Mouse (Mus musculus) lung, adult 2 months (tissue): ENCODE measurements at regions not wholly inside any gene's neighbourhood (a gene's known extent, or its start where the extent isn't known, plus 50 kb on each side); places are given as distances from the start of the nearest gene placed in this dataset.

Source experiments
- CTCF ChIP-seq: fragments of 200-500 bp; IDR thresholded peaks from 2 replicates; pipeline ENCODE4 v1.5.1; 2011; ENCODE audit warnings: mild to moderate bottlenecking, low read length, control low read depth; ENCODE audit not compliant: insufficient read depth
- POLR2A ChIP-seq: fragments of 200-500 bp; IDR thresholded peaks from 2 replicates; pipeline ENCODE4 v1.6.1; 2011; ENCODE audit warnings: low read depth, mild to moderate bottlenecking, control low read depth, low read length, borderline replicate concordance; ENCODE audit errors: extremely low read depth

DNA sequence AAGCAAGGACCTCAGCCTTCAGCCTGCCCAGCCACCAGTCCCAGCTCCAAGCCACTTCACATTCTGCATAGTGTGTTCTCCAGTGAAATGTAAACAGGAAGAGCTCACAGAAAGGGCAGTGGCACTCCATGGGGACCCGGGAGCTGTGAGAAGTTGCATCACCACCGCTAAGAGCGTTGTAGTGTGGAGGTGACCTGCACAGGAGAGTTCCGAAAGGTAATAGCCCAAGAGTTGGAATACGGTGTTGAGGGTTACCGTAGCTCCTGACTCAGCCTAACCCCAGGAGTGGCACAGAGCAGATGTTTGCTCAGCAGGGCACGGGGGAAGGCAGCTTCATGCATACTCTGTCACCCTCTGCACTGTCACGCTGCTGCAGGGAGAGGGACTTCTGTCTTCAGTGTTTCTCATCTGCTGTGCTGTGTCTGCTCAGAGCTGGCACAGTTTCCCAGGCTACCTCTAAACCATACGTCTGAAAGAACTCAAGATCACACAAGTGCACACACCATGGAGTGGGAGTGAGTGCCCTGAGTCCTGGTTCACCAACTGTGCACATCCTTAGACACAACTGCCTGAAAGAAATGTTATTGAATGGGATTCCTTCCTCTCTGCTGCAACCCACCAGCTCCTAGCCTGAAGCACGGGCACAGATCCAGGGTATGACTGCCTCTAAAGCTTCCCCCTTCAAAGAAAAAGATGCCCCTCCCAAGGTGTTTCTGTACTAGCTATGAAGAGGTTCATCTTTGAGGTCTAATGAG lies 218.1 kb upstream of the Ccdc122 start:
- TF ChIP-seq CTCF = no peak
- 0 out of 2 replicates have a peak, but pooled peaks have one; percentile 34 for TF ChIP-seq POLR2A
